Mouse (Mus musculus) kidney, adult 2 months (tissue): Measurements from ENCODE around the gene Slc22a14. TPM values are rescaled to one million over a fixed set of nuclear protein-coding genes. Genes with fewer than 3 reads are reported as not detected.

Experiments
- DNase-seq: peaks from one replicate; pipeline ENCODE4 v3.0.0; 2021
- H3K27ac ChIP-seq: fragments of 200-500 bp; 2 replicates; pipeline ENCODE4 v1.5.1; 2012; ENCODE audit warnings: low read depth, low read length, control low read depth, inconsistent platforms; ENCODE audit not compliant: insufficient read depth
- H3K27me3 ChIP-seq: fragments of 200-500 bp; replicated peaks from 2 replicates; pipeline ENCODE4 v1.6.1; 2012; ENCODE audit warnings: mild to moderate bottlenecking, moderate library complexity, low read length, inconsistent platforms; ENCODE audit not compliant: control insufficient read depth, insufficient read depth
- H3K36me3 ChIP-seq: fragments of 200-500 bp; 2 replicates; pipeline ENCODE4 v1.6.1; 2012; ENCODE audit warnings: mild to moderate bottlenecking, moderate library complexity, low read length, inconsistent platforms; ENCODE audit not compliant: control insufficient read depth, insufficient read depth
- H3K4me1 ChIP-seq: fragments of 200-500 bp; 2 replicates; pipeline ENCODE4 v1.6.1; 2011; ENCODE audit warnings: low read length; ENCODE audit not compliant: control insufficient read depth, insufficient read depth
- H3K4me3 ChIP-seq: fragments of 200-500 bp; 2 replicates; pipeline ENCODE4 v1.5.1; 2011; ENCODE audit warnings: mild to moderate bottlenecking, low read depth, low read length, control low read depth; ENCODE audit not compliant: insufficient read depth
- CTCF ChIP-seq: fragments of 200-500 bp; conservative IDR thresholded peaks from 2 replicates; pipeline ENCODE4 v1.5.1; 2011; ENCODE audit warnings: low read depth, mild to moderate bottlenecking, control low read depth, low read length, moderate library complexity, mixed read lengths; ENCODE audit not compliant: insufficient read depth, insufficient read length
- POLR2A ChIP-seq: fragments of 200-500 bp; IDR thresholded peaks from one replicate; pipeline ENCODE4 v1.6.1; 2011; ENCODE audit warnings: low read depth, low read length, control low read depth
- WGBS: fragments of 180-500 bp; shearing (Covaris S2); methylation state at CpG from one replicate; pipeline ENCODE4 v1.1.7; 2018; 5-methylcytosine and 5-hydroxymethylcytosine counted together
- polyA plus RNA-seq: library from polyadenylated mRNA; depleted of rRNA; stranded (reverse); fragments of >200 nt; gene quantifications from 2 replicates; pipeline ENCODE4 v1.2.3, GENCODE M21; 2012

Gene Slc22a14
- polyA plus RNA-seq, 1 experiment: 1.7 TPM

GRCm38 (mm10) chr9:119339558-119340211 is 25.7 kb downstream of the Slc22a14 start, which contains the start of gene Acaa1a:
Gene Acaa1a, plus strand, starts transcription at chr9:119339676.
- WGBS: under 1% methylated on average over 43 of the region's 43 CpGs
- peak within 1 kb of the TSS; percentile 90 for H3K4me3 ChIP-seq
- DNase-seq: peak; percentile 87
- H3K27ac ChIP-seq: peak within 1 kb of the TSS; percentile 87
- peaks cover 19% of the 10 kb centered on the region for H3K4me1 ChIP-seq
- no peaks in the 10 kb centered on the region for H3K27me3 ChIP-seq
- H3K36me3 ChIP-seq: no peaks in the 10 kb centered on the region
- TF ChIP-seq POLR2A: no peak
- TF ChIP-seq CTCF: 0 out of 2 replicates have a peak, but pooled peaks have one; percentile 0

DNA sequence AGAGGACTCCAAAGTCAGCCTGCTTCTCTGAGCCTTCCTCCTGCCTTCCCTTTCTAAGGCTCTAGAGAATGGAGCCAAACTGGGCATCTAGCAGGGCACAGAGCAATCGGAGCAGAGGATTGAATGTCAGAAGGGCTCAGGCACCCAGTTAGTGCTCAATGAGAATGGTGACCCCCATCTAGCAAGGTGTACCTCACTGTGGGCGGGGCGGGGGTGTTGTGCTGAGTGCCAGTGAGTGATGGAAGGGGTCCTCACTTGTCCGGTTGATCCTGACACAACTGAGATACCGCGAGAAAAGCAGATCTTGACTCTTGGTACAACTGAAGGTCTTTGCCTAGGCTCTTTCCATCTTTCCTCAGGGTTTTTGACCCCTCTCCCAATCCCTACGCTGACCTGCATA is 26.2 kb downstream of the Slc22a14 start:
- DNase-seq: no peak
- WGBS: 45% methylated on average over 7 of the region's 7 CpGs
- TF ChIP-seq POLR2A: no peak
- no peak for TF ChIP-seq CTCF
- no peaks in the 10 kb centered on the region for H3K36me3 ChIP-seq
- peaks cover 22% of the 10 kb centered on the region for H3K4me1 ChIP-seq
- no peaks in the 10 kb centered on the region for H3K27me3 ChIP-seq
- H3K27ac ChIP-seq: no peak overlapping the region
- peak overlapping the region; percentile 90 for H3K4me3 ChIP-seq

DNA sequence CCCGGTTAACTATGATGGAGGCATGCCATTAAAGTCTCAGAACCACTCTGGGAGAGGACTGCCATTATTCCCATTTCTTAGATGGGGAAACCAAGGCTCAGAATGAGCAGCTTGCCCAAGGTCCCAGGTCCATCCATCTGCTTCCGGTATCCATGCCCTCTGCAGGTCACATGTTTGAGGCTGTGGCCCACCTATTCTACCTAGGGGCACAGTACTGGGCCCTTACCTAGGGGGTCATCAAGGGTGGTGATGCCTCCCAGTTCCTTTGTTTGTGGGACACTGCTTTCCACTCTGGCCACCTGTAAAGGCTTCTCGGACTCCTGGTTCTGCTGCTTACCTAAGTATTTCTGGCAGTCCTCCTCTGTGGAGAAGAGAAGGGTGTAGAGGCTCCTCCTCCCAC is 27.0 kb downstream of the Slc22a14 start:
- Histone ChIP-seq H3K27me3 (no peaks in the 10 kb centered on the region), H3K27ac (no peak overlapping the region), H3K36me3 (no peaks in the 10 kb centered on the region), H3K4me3 (no peak overlapping the region), H3K4me1 (peaks cover 22% of the 10 kb centered on the region)
- no peak for TF ChIP-seq CTCF
- TF ChIP-seq POLR2A: no peak
- DNase-seq: no peak
- WGBS: 81% methylated on average over 3 of the region's 3 CpGs

DNA sequence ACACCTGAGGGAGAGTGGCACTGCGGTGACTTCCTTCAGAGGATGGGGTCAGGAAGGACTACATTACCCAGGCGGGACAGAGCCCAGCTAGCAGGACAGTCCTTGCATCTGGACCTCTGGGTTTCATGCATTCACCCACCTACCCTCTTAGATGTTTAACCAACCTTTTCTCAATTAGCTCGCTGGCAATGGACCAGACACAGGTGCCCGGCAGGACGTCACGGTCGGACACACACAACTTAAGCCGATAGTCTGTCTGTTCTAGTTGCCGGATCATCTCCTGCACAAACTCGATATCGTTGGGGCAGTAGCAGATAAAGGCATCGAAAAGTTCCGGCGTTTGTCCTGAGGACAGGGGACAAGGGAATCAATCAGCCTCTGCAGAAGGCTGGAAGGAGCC is 27.5 kb downstream of the Slc22a14 start:
- Histone ChIP-seq H3K36me3 (no peaks in the 10 kb centered on the region), H3K27me3 (no peaks in the 10 kb centered on the region), H3K27ac (no peak overlapping the region), H3K4me1 (peaks cover 21% of the 10 kb centered on the region), H3K4me3 (no peak overlapping the region)
- WGBS: 42% methylated on average over 14 of the region's 14 CpGs
- TF ChIP-seq POLR2A (no peak), CTCF (no peak)
- DNase-seq: peak; percentile 52

- no peak overlapping the region for H3K4me3 ChIP-seq
- WGBS: 89% methylated on average over 4 of the region's 4 CpGs
Measured at GRCm38 (mm10) chr9:119335571-119335970, 29.8 kb downstream of the Slc22a14 start.

DNA sequence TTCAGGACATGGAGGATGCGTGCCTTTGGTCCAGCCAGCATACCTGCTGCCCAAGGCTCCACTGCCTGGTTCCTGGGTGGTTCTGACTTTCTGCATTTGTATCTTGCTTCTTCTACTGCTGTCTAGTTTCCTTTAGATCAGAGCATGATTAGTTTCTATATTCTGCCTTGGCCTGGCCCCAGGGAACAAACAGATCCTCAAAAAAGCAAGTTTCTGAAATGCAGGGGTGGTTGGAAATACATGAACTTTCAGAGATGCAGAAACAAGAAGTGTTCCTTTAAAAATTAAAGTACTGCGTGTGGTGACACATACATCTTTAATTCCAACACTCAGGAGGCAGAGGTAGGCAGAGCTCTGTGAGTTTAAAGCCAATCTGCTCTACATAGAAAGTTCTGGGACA is 30.5 kb downstream of the Slc22a14 start:
- no peaks in the 10 kb centered on the region for H3K36me3 ChIP-seq
- no peak for DNase-seq
- TF ChIP-seq CTCF (no peak), POLR2A (no peak)
- H3K27me3 ChIP-seq: no peaks in the 10 kb centered on the region
- peaks cover 7% of the 10 kb centered on the region for H3K4me1 ChIP-seq
- H3K4me3 ChIP-seq: no peak overlapping the region
- WGBS: 82% methylated on average over 2 of the region's 2 CpGs
- H3K27ac ChIP-seq: peak overlapping the region; percentile 64; the same call in 1 of the 2 replicates

More at GRCm38 (mm10) chr9:119335571-119335970, 29.8 kb downstream of the Slc22a14 start:
- no peaks in the 10 kb centered on the region for H3K27me3 ChIP-seq
- H3K4me1 ChIP-seq: peaks cover 13% of the 10 kb centered on the region
- no peaks in the 10 kb centered on the region for H3K36me3 ChIP-seq
- no peak for DNase-seq
- H3K27ac ChIP-seq: no peak overlapping the region
- TF ChIP-seq POLR2A: no peak
- no peak for TF ChIP-seq CTCF

DNA sequence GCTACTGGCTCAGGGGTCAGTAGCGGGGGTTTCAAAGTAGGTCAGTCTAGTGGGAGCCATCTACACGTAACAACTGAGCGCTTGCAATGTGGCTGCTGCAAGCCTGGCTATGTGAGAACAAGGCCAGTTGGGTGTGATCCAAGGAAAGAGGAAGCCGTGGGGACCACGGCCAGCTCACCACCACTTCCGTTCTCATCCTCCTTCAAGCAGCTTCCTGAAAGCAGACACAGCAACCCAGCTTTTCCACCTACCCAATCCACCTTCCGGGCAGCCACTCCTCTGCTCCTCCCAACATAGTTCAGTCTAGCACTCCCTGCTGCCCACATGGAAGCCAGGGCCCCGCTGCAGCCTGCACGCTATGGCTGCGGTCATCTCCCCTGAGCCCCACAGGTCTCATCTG is 31.0 kb downstream of the Slc22a14 start:
- Histone ChIP-seq H3K27me3 (no peaks in the 10 kb centered on the region), H3K27ac (peak overlapping the region; percentile 64; the same call in 1 of the 2 replicates), H3K36me3 (no peaks in the 10 kb centered on the region), H3K4me3 (no peak overlapping the region), H3K4me1 (peaks cover 7% of the 10 kb centered on the region)
- 45% methylated on average over 10 of the region's 10 CpGs for WGBS
- TF ChIP-seq POLR2A: no peak
- no peak for TF ChIP-seq CTCF
- peak; percentile 80 for DNase-seq
